Mouse (Mus musculus): ENCODE measurements around the gene Tmprss3.

DNA sequence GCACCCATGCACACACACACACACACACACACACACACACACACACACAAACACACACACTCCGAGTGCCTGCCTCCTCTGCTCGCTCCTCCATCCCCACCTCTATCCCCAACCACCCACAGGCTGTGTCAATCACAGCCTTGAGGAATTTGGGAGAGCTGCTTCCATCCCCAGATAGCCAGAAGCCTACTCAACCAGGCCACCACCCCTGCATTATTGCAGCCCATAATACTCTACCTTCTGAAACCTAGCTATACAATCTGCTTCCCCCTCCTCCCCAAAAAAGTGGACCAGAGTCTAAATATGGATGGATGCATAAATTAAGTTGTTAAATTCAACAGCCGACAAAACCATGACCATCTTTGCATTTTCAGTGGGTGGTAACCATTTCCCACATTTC, 27.6 kb upstream of the Tmprss3 start:
- TF ChIP-seq POLR2A (IDR thresholded peaks at IDR 0.05; ENCODE audit: extremely low read depth, insufficient read depth, low read length) (no peak), CTCF (IDR thresholded peaks at IDR 0.05; ENCODE audit: extremely low read depth, insufficient read depth, low read length) (no peak)

Data from cortical plate, adult 2 months (tissue).